Mouse (Mus musculus): Measurements from ENCODE around the gene Slc25a10.

DNA sequence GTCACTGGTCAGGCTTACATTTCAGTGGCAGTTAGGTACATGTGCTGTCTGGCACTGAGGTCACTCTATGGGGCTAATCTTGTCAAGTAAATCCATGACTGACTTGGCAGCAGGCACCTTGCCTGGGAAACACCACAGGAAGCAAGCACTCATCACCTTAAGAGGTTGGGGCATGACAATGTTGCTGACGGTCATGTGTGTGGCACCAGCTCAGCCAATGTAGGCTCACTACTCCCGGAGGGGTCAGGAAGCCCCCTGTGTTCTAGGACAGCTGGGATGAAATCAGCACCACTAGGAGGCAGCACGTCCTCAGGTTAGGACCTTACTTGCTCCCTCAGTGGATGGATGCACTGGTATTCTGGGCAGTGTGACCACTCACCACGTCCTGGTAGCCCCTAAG lies 50.3 kb downstream of the Slc25a10 start:
- TF ChIP-seq GATA1 (IDR thresholded peaks at IDR 0.05; ENCODE audit: low read length) (no peak), TAL1 (IDR thresholded peaks at IDR 0.05; ENCODE audit: low read length) (no peak)

Data from erythroblast, embryonic 14.5 days (primary cell).